In genomic region chr4:139220978-139221377, GRCm38 (mm10) we compare ENCODE assay signal across 11 mouse cellular contexts. TPM values are rescaled to one million over a fixed set of nuclear protein-coding genes. Genes with fewer than 3 reads are reported as not detected.
DNase-seq lines count a peak whose midpoint lies in the region.
"Had no signal": no experiment of that assay in that cellular context is flagged by ENCODE, and none has a peak within 500 bp of the region (broad histone marks: within the 10 kb centered on the region; RNA-seq: fewer than 3 reads in every experiment).

No protein-coding gene starts in this region.

- peaks cover 38% of the 10 kb centered on the region for H3K36me3 ChIP-seq in heart, embryonic 10.5 days

- H3K4me1 ChIP-seq in heart, embryonic 10.5 days: peaks cover 29% of the 10 kb centered on the region

- peak; percentile 67 for DNase-seq in heart, postnatal 4 days
- no peak for DNase-seq in heart, embryonic 10.5 days (ENCODE audit: low spot score)
- DNase-seq in testis, postnatal 10 days (ENCODE audit: low spot score): peak; percentile 72
- DNase-seq in testis, postnatal 14 days (ENCODE audit: low spot score): no peak
- DNase-seq in induced T-regulatory cell, adult 2 months (ENCODE audit: low read depth): peak; percentile 69
- DNase-seq in thymus, postnatal 25 days: peak; percentile 53
- no peak for DNase-seq in urinary bladder, adult 18-20 months (ENCODE audit: low spot score in 2 of 2)
- no peak for DNase-seq in layer of hippocampus, postnatal 25 days (ENCODE audit: extremely low spot score in 1 of 2, low spot score in 1 of 2)

- 93% methylated on average over 4 of the region's 4 CpGs for WGBS in heart, embryonic 10.5 days

- H3K27me3 ChIP-seq in heart, embryonic 10.5 days (ENCODE audit: insufficient read depth, poor library complexity, severe bottlenecking): no peaks in the 10 kb centered on the region
- H3K27me3 ChIP-seq: hindbrain, embryonic 13.5 days; limb, embryonic 12.5 days had no signal

- H3K9me3 ChIP-seq in heart, embryonic 10.5 days: no peaks in the 10 kb centered on the region
- H3K9me3 ChIP-seq: hindbrain, embryonic 13.5 days; limb, embryonic 12.5 days had no signal

- H3K4me3 ChIP-seq in heart, embryonic 10.5 days: no peak overlapping the region
- H3K4me3 ChIP-seq: hindbrain, embryonic 13.5 days; limb, embryonic 12.5 days; myocyte had no signal

- H3K27ac ChIP-seq in heart, embryonic 10.5 days: no peak overlapping the region
- H3K27ac ChIP-seq: hindbrain, embryonic 13.5 days; limb, embryonic 12.5 days had no signal

RNA-seq across cellular contexts. Expression of gene Capzb, which starts 28.3 kb away (rescaled TPM):
- total RNA-seq in heart, postnatal 4 days (2021): 100 to 1,000 TPM; 423 to 429 TPM
- 450 and 452 TPM in 2 replicates for polyA plus RNA-seq in heart, embryonic 10.5 days (2016; fragmentation: Nextera tagmentation; extraction: Ambion mirVana)
- 100 to 1,000 TPM; 444 to 476 TPM for total RNA-seq in layer of hippocampus, postnatal 25 days (2021)

Comparison
In these comparisons a context has a peak if more than half of its experiments do, and no peak if none do; other contexts are left out.
1. DNase-seq: peak in heart, postnatal 4 days (single experiment), testis, postnatal 10 days (single experiment), induced T-regulatory cell, adult 2 months (single experiment) and thymus, postnatal 25 days (single experiment); none in heart, embryonic 10.5 days (single experiment), testis, postnatal 14 days (single experiment), urinary bladder, adult 18-20 months (0 of 2) and layer of hippocampus, postnatal 25 days (0 of 2).